Mouse (Mus musculus): ENCODE data around the gene Srsf1.

Gene Srsf1

DNA sequence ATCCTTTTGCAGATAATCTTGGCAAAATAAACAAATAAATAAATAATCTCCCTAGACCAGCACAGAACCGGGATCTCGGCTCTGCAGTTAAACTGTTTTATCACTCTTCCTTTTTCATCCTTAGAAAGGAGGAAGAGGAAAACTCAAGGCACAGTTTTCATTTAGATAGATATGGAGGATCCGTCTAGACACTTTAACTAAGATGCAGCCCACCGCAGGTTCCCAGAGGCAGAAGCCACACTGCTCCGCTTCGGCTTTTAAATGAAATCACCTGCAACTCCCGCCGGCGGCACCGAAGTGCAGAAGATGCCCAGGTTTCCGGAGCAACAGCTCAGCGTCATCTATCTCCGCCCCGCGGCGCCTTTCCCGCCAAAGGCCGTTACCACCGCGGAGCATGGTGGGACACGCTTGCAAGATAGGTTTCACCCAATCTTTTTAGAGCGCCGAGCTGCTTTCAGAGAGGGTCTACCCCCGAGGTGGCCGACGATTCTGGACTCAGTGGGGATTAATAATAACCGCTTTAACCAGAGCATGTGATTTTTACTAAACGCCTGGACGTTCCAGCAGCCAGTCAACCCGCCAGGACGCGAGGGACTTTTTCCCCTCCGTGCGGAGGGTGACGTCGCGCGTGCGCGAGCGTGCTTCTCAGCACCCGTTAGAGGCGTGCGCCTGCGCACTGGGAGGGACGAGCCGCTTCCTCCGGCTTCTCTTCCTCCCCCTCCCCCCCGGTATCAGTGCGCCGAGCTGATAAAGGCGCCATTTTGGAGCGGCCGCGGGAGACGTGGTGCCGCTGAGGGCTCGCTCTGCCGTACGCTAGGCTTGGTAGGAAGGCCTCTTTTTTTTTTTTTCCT lies at the start of gene Srsf1:
Gene Srsf1 (plus strand): TSS at position 430 of the 851 bp plus-strand sequence.
- peak; percentile 95 to 98 for DNase-seq (ENCODE audit: low spot score in 2 of 2)

DNA sequence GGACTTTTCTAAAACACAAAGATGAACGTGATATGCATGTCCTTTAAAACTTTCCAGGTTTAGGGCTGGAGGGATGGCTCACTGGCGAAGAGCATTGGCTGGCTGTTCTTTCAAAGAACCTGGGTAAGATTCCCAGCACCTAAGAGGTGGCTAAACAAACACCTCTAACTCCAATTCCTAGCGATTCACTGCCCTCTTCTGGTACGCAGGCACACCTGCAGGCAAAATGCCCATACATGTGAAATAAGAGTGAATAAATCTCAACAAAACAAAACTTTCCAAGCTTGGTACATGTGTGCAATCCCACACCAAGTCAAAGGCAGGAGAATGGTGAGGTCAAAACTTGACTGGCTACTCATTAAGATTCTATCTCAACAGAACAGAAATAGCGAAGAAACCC lies 47.4 kb upstream of the Srsf1 start:
- no peak for DNase-seq (ENCODE audit: low spot score in 2 of 2)

GRCm38 (mm10) chr11:88002738-88003137 lies 44.4 kb upstream of the Srsf1 start:
- DNase-seq (ENCODE audit: low spot score in 2 of 2) = no peak

DNA sequence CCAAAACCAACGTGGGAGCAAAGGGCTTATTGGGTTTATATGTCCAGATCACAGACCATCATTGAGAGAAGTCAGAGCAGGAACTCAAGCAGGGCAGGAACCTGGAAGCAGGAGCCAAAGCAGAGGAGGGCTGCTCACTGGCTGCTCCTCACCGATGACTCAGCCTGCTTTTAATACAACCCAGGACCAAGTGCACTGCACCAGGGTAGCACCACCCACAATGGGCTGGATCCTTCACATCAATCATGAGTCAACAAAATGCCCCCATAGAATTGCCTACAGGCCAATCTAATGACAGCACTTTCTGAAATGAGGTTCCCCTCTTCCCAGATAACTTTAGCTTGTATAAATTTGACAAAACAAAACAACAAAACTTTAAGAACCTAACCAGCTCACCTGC lies 43.0 kb upstream of the Srsf1 start:
- no peak for DNase-seq (ENCODE audit: low spot score in 2 of 2)

- no peak for DNase-seq (ENCODE audit: low spot score in 2 of 2)
Observed at GRCm38 (mm10) chr11:88008641-88009040, 38.5 kb upstream of the Srsf1 start.

GRCm38 (mm10) chr11:88009542-88010190 lies 37.5 kb upstream of the Srsf1 start:
- peak in 1 of 2 experiments; percentile 48 for DNase-seq (ENCODE audit: low spot score in 2 of 2)

DNA sequence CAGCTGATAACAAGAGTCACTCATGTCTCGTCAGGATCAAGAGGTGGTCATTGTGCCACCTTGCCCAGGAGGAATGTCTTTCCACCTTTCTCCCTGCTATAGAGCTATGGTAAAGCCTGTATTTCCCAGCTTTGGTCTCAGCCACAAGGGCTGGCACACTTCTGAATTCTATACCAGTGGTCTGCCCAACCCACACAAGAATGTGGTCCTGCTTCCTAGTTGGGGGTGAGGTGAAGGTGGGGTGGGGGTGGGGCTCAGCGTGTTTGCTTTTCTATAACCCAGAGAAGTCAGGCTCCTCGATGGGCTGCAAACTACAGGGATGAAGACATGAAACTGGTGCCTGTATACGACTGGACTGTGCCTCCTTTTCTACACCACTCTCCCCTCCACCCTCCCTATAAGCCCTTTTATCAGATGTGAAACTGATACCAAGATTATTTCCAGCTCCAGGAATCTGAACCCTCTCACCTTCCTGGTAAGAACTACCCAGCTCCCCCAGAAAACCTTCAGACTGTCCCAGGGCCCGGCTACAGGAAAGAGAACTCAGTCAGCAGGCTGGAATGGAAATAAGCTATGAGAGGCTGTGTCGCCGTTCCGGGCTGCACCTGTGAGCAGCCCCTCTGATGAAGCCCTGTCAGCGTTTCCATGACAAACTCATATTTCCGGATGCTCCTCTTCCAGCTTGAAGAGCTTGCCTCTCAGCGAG lies 35.8 kb upstream of the Srsf1 start:
- DNase-seq (ENCODE audit: low spot score in 2 of 2) = no peak

DNA sequence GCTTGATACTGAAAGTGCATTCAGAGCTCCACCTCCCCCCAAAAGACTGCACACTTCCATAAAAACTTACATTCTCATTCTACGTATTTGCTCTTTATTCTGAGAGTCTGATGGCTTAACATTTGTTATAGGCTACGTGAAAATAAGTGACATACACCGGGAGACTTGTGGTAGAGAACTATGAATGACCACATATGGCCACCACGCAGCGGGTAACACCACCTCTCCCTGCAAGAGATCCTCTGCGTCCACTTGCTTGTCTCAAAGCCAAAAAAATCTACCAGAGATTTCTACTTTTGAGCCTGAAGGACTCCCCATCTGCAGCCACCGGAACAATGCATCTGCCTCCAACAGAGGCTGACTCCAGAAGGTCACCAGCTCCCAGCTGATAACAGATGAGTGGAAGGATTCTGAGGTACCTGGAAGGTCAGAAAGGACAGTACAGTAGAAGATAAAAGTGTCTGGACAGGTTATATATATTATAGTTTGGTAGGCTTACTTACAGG lies 35.2 kb upstream of the Srsf1 start:
- DNase-seq (ENCODE audit: low spot score in 2 of 2) = no peak

DNA sequence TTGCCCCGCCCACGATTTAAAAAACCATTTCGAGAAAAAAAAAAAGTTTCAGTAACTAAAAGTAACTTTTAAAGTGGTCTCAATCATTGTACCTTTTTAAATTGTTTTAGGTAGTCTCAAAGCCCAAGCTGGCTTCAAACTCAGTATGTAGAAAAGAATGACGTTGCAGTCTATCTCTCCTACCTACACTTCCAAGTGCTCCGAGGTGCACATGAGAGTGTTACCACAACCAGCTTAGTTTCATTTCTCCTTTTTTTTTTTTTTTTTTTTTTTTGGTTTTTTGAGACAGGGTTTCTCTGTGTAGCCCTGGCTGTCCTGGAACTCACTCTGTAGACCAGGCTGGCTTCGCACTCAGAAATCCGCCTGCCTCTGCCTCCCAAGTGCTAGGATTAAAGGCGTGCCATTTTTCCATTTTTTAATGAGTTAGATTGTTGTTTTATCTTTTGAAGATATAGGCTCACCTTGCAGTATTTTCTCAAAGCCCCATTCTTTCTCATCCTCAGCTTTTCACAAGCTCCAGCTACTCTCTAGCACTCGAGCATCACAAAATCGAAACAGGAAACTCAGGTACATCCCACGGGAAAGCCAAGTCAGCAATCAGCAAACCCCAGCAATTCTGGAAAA lies 34.4 kb upstream of the Srsf1 start:
- no peak for DNase-seq (ENCODE audit: low spot score in 2 of 2)

DNA sequence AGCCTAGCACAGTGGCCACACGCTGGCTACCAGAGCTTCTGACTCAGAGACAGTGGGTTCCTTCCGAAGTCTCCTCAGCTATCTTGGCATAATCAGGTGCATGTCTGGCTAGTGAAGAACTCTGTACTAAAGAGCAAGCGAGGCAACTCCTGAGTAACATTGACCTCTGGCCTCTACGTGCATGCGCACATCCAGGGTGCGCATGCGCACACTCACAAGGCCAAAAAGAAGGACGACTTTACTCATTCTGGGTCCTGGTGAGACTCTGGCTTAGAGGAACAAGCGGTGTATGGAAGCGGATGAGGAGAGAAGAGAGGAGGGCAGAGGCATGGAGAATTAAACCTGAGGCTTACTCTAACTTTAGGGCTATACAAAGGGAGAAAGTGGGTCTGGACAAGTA lies 33.5 kb upstream of the Srsf1 start:
- no peak for DNase-seq (ENCODE audit: low spot score in 2 of 2)

DNA sequence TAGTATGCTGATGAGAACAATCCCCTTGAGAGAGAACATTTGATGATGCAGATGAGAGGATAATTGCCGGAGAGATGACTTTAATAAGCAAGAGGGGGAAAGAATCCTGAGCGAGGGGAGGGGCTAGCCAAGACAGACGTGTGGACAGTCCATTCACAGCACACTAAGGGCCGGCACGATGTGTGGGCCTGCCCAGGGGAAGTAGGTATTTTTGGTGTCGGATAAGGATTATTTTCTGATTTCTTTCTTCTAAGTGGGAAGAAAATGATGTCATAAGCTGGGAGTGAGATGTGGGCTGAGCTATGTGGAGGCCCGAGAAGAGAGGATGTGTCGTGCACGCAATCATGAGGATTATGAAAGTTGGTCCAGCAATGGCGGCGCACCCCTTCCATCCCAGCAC lies 32.0 kb upstream of the Srsf1 start:
- DNase-seq (ENCODE audit: low spot score in 2 of 2) = no peak

GRCm38 (mm10) chr11:88015795-88016194 lies 31.4 kb upstream of the Srsf1 start:
- DNase-seq (ENCODE audit: low spot score in 2 of 2) = no peak

GRCm38 (mm10) chr11:88023933-88024332 lies 23.2 kb upstream of the Srsf1 start:
- DNase-seq (ENCODE audit: low spot score in 2 of 2) = no peak

- DNase-seq (ENCODE audit: low spot score in 2 of 2) = no peak
Observed at GRCm38 (mm10) chr11:88027391-88028035, 19.7 kb upstream of the Srsf1 start.

GRCm38 (mm10) chr11:88028193-88028684 lies 18.9 kb upstream of the Srsf1 start:
- DNase-seq (ENCODE audit: low spot score in 2 of 2) = no peak

GRCm38 (mm10) chr11:88030219-88030618 lies 17.0 kb upstream of the Srsf1 start:
- DNase-seq (ENCODE audit: low spot score in 2 of 2) = no peak

- DNase-seq (ENCODE audit: low spot score in 2 of 2) = no peak
Observed at GRCm38 (mm10) chr11:88030836-88031235, 16.3 kb upstream of the Srsf1 start.

DNA sequence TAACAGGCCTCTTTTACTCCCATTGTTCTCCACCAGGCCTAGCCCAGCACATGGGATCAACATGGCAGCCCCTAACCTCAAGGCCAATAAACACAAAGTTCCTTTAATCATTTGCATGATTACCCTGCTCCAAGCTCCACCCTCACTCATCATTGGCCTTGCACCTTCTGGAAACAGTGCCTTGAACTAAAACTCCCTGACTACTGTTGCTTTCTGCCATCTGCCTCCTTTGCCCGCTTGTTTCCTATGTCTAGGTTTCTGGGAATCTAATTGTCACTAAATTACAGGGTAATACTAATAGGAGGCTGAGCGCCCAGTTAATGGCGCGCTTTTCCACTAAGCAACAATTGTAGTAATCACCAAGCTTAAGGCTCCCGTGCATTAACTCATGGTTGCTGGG lies 15.4 kb upstream of the Srsf1 start:
- DNase-seq (ENCODE audit: low spot score in 2 of 2) = no peak

DNA sequence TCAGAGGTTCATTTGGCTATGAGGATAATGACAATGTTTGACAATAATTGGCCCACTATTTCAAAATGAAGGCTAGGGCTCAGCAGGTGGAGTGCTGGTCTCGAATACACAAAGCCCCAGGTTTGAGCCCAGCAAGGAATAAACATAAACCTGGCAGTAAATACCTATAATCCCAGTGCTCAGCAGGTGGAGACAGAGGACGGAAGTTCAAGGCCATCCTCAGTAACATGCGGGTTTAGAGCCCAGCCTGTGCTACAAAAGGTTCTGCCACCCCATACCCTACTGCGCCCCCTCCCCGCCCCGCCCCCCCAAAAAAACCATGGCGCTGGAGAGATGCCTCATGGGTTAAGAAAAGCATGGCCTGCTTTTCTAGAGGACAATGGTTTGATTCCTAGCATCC lies 11.2 kb upstream of the Srsf1 start:
- DNase-seq (ENCODE audit: low spot score in 2 of 2) = no peak

- no peak for DNase-seq (ENCODE audit: low spot score in 2 of 2)
Observed at GRCm38 (mm10) chr11:88036761-88037251, 10.4 kb upstream of the Srsf1 start.

DNA sequence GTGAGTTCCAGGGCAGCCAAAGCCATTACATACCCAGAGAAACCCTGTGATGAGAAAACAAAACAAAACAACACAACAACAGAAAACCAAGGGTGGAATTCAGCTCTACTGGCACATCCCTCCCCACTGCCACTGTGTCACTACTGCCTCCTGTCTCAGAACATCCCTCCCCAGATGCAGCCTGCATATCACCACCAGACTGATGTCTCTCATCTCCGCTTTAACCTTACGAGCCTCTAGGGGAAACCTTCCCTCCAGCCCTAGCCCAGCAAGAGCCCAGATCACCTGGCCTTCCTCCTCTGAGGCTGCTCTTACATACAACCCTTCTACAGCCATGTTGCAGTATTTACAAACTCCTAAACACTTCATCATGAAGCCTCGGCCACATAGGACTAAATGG lies 9.8 kb upstream of the Srsf1 start:
- no peak for DNase-seq (ENCODE audit: low spot score in 2 of 2)

Data from cerebellum, postnatal 4 days (tissue).